ENCODE assay signal across 8 mouse cellular contexts in the genomic region with DNA sequence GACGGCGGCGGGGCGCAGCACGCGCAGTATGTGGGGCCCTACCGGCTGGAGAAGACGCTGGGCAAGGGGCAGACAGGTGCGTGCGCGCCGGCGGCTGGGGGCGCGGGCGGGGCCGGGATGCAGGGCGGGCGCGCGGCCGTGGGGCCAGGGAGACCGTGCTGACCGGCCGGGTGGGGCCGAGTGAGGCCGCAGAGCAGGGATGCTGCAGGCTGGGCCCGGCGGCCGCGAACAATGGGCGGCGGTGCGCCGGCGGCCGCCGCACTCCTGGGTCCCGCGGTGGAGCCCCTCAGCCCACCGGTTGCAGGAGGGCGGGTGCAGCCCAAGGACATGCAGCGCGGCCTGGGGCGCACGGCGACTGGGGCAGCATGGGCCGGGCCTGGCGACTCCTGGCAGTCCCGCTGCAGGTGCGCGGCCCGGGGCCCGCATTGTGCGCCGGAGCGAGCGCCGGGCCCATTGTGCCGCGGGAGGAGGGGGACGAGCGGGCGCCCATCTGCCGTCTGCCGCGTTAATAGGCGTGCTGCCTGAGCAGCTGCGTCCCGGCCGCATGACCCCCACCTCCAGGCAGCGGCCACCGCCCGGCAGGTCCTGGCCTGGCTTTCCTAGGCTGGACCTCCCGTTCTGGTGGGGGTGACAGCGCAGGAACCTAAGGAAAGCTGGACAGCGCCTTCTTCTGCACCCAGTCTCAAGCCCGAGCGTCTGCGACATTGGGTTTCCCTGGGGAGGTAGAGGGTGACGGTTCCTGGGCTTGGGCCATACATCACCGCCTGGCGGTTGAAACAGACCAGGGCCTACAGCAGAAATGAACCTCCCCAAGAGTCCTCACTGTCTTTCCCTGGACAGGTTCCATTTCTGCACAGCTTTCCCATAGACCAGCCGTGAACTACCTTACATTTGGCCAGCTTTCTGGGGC. TPM values are rescaled to one million over a fixed set of nuclear protein-coding genes. Genes with fewer than 3 reads are reported as not detected.
DNase-seq lines count a peak whose midpoint lies in the region; ATAC-seq and TF ChIP-seq lines count a peak whose summit lies in the region.
"Had no signal": no experiment of that assay in that cellular context is flagged by ENCODE, and none has a peak within 500 bp of the region (broad histone marks: within the 10 kb centered on the region; RNA-seq: fewer than 3 reads in every experiment).

No protein-coding gene starts in this region.

- peaks cover 82% of the 10 kb centered on the region for H3K27me3 ChIP-seq in lung, embryonic 15.5 days
- H3K27me3 ChIP-seq in cerebellum, adult 2 months (ENCODE audit: control insufficient read depth, insufficient read depth, low read length), result no peaks in the 10 kb centered on the region
- no peaks in the 10 kb centered on the region for H3K27me3 ChIP-seq in forebrain, embryonic 16.5 days (replicated peaks; ENCODE audit: control insufficient read depth, insufficient read depth, low read length)
- H3K27me3 ChIP-seq in midbrain, postnatal 0 days (ENCODE audit: insufficient read depth, low read length), result no peaks in the 10 kb centered on the region

- H3K9ac ChIP-seq in lung, embryonic 15.5 days, result no peak overlapping the region
- H3K9ac ChIP-seq in forebrain, embryonic 16.5 days (replicated peaks; ENCODE audit: low read depth, low read length), result peak overlapping the region; percentile 99
- H3K9ac ChIP-seq in midbrain, postnatal 0 days (replicated peaks; ENCODE audit: low read length, poor library complexity, severe bottlenecking), result peak overlapping the region; percentile 100

- peak; percentile 23; the same call in 1 of the 2 replicates for ATAC-seq in lung, embryonic 15.5 days (ENCODE audit: borderline replicate concordance, extremely low read depth, low FRiP score, low TSS enrichment)
- ATAC-seq in forebrain, embryonic 16.5 days, result peak; percentile 24
- ATAC-seq in midbrain, postnatal 0 days (ENCODE audit: low FRiP score), result peak; percentile 50

- no peak for DNase-seq in lung, postnatal 14 days
- peak; percentile 75 to 80 for DNase-seq in cerebellum, adult 2 months
- DNase-seq in kidney, postnatal 14 days, result peak; percentile 18
- peak; percentile 75 for DNase-seq in midbrain, postnatal 0 days (ENCODE audit: low spot score)
- DNase-seq in thymus, postnatal 25 days, result peak; percentile 15

- H3K4me2 ChIP-seq in lung, embryonic 15.5 days, result peak overlapping the region; percentile 90
- peak overlapping the region; percentile 79 for H3K4me2 ChIP-seq in forebrain, embryonic 16.5 days (ENCODE audit: low read length)
- peak overlapping the region; percentile 91 for H3K4me2 ChIP-seq in midbrain, postnatal 0 days (ENCODE audit: low read depth, low read length, poor library complexity, severe bottlenecking)

- H3K4me1 ChIP-seq in lung, embryonic 15.5 days, result peaks cover 12% of the 10 kb centered on the region
- H3K4me1 ChIP-seq in cerebellum, adult 2 months (ENCODE audit: control insufficient read depth, insufficient read depth, low read length), result peaks cover 40% of the 10 kb centered on the region
- H3K4me1 ChIP-seq in forebrain, embryonic 16.5 days (replicated peaks; ENCODE audit: control insufficient read depth, insufficient read depth, low read length), result peaks cover 56% of the 10 kb centered on the region
- H3K4me1 ChIP-seq in midbrain, postnatal 0 days (ENCODE audit: insufficient read depth, low read length), result peaks cover 51% of the 10 kb centered on the region; the same call in 1 of the 2 replicates

- H3K36me3 ChIP-seq in lung, embryonic 15.5 days, result no peaks in the 10 kb centered on the region
- H3K36me3 ChIP-seq in forebrain, embryonic 16.5 days (ENCODE audit: control insufficient read depth, insufficient read depth), result no peaks in the 10 kb centered on the region
- no peaks in the 10 kb centered on the region for H3K36me3 ChIP-seq in midbrain, postnatal 0 days (ENCODE audit: insufficient read depth, low read length)

- H3K9me3 ChIP-seq in lung, embryonic 15.5 days, result no peaks in the 10 kb centered on the region
- H3K9me3 ChIP-seq in forebrain, embryonic 16.5 days (ENCODE audit: control insufficient read depth, low read length), result no peaks in the 10 kb centered on the region
- H3K9me3 ChIP-seq in midbrain, postnatal 0 days (ENCODE audit: low read length), result no peaks in the 10 kb centered on the region

- WGBS in lung, embryonic 15.5 days, result 2% methylated on average over 78 of the region's 84 CpGs
- WGBS in cerebellum, adult 2 months, result under 1% methylated on average over 82 of the region's 84 CpGs
- under 1% methylated on average over 83 of the region's 84 CpGs for WGBS in forebrain, embryonic 16.5 days
- 1% methylated on average over 49 of the region's 84 CpGs for WGBS in midbrain, postnatal 0 days

- H3K27ac ChIP-seq in lung, embryonic 15.5 days, result no peak overlapping the region
- peak overlapping the region; percentile 58 for H3K27ac ChIP-seq in cerebellum, adult 2 months (ENCODE audit: insufficient read depth, low read length)
- H3K27ac ChIP-seq in forebrain, embryonic 16.5 days (ENCODE audit: low read length), result peak overlapping the region; percentile 96
- peak overlapping the region; percentile 98 for H3K27ac ChIP-seq in midbrain, postnatal 0 days (ENCODE audit: low read depth, low read length)

- TF ChIP-seq CTCF in cerebellum, adult 2 months (IDR thresholded peaks at IDR 0.05; ENCODE audit: borderline replicate concordance, insufficient read depth, low read depth, low read length), result peak; percentile 39; the same call in 1 of the 2 replicates
- peak; percentile 68 for TF ChIP-seq CTCF in midbrain, postnatal 0 days (IDR thresholded peaks at IDR 0.05)

- H3K4me3 ChIP-seq in lung, embryonic 15.5 days, result peak overlapping the region; percentile 43
- peak overlapping the region; percentile 64 for H3K4me3 ChIP-seq in cerebellum, adult 2 months (replicated peaks; ENCODE audit: insufficient read depth, low read depth, low read length)
- H3K4me3 ChIP-seq in forebrain, embryonic 16.5 days (replicated peaks; ENCODE audit: low read length), result peak overlapping the region; percentile 79
- peak overlapping the region; percentile 92 for H3K4me3 ChIP-seq in midbrain, postnatal 0 days (ENCODE audit: low read depth, low read length)
- H3K4me3 ChIP-seq: myocyte had no signal

- TF ChIP-seq POLR2A in cerebellum, adult 2 months (IDR thresholded peaks at IDR 0.05; ENCODE audit: borderline replicate concordance, insufficient read depth, low read length), result no peak

RNA-seq across cellular contexts. Expression of a gene that starts 0.8 kb away (rescaled TPM):
- 0.48 and 0.69 TPM in 2 replicates for polyA plus RNA-seq in lung, embryonic 15.5 days (2015; fragmentation: Nextera tagmentation; extraction: Ambion mirVana)
- 173 and 182 TPM in 2 replicates for polyA plus RNA-seq in cerebellum, adult 2 months (2012; rRNA removed)
- 22.7 and 26.5 TPM in 2 replicates for polyA plus RNA-seq in forebrain, embryonic 16.5 days (2015; fragmentation: Nextera tagmentation; extraction: Ambion mirVana)
- total RNA-seq in midbrain, postnatal 0 days (2014; rRNA removed), result 137 and 159 TPM in 2 replicates
- polyA plus RNA-seq in midbrain, postnatal 0 days (2015; fragmentation: Nextera tagmentation; extraction: Ambion mirVana), result 18.9 and 20.1 TPM in 2 replicates

RNA-seq across cellular contexts. Expression of a gene that starts 32.1 kb away (rescaled TPM):
- polyA plus RNA-seq in lung, embryonic 15.5 days (2015; fragmentation: Nextera tagmentation; extraction: Ambion mirVana), result 46.5 and 50.7 TPM in 2 replicates
- 151 and 161 TPM in 2 replicates for polyA plus RNA-seq in cerebellum, adult 2 months (2012; rRNA removed)
- polyA plus RNA-seq in forebrain, embryonic 16.5 days (2015; fragmentation: Nextera tagmentation; extraction: Ambion mirVana), result 96.0 and 101 TPM in 2 replicates
- 99.4 and 110 TPM in 2 replicates for total RNA-seq in midbrain, postnatal 0 days (2014; rRNA removed)
- 78.0 and 81.3 TPM in 2 replicates for polyA plus RNA-seq in midbrain, postnatal 0 days (2015; fragmentation: Nextera tagmentation; extraction: Ambion mirVana)

Comparison
In these comparisons a context has a peak if more than half of its experiments do, and no peak if none do; other contexts are left out.
1. RNA of a gene that starts 0.8 kb away (polyA plus RNA-seq): 173 to 182 TPM in cerebellum, adult 2 months, 22.7 to 26.5 TPM in forebrain, embryonic 16.5 days and 18.9 to 20.1 TPM in midbrain, postnatal 0 days; 0.48 to 0.69 TPM in lung, embryonic 15.5 days; every median in the first group is over 10 times any median in the second.
2. Peak in every context shown above with its lines, with median percentiles within 50 percentile points of each other: ATAC-seq, H3K4me2 ChIP-seq and H3K4me3 ChIP-seq.